Mouse (Mus musculus) intestine, embryonic 14.5 days (tissue): Measurements from ENCODE around the gene Nsun7. TPM values are rescaled to one million over a fixed set of nuclear protein-coding genes. Genes with fewer than 3 reads are reported as not detected.

ENCODE experiments used
- ATAC-seq: fragments of 200-750 bp; cut with Nextera tagmentation; replicated peaks from 2 replicates; pipeline ENCODE4 v1.8.0; 2017; ENCODE audit warnings: low read depth, moderate number of reproducible peaks, moderate TSS enrichment, moderate library complexity; ENCODE audit not compliant: low FRiP score, low TSS enrichment
- DNase-seq: peaks from one replicate; pipeline ENCODE4 v3.0.0-alpha.2; 2018; ENCODE audit warnings: low spot score
- H3K27ac ChIP-seq: fragments of 300-500 bp; sonication (generic); 2 replicates; pipeline ENCODE4 v1.5.1; 2014; ENCODE audit warnings: low read depth, mild to moderate bottlenecking, control low read depth
- H3K27me3 ChIP-seq: fragments of 300-500 bp; sonication (generic); replicated peaks from 2 replicates; pipeline ENCODE4 v1.6.1; 2014; ENCODE audit warnings: low read length, control low read depth; ENCODE audit not compliant: control insufficient read depth, insufficient read depth
- H3K36me3 ChIP-seq: fragments of 300-500 bp; sonication (generic); 2 replicates; pipeline ENCODE4 v1.6.1; 2014; ENCODE audit warnings: low read length, control low read depth; ENCODE audit not compliant: control insufficient read depth, insufficient read depth
- H3K4me1 ChIP-seq: fragments of 300-500 bp; sonication (generic); replicated peaks from 2 replicates; pipeline ENCODE4 v1.6.1; 2014; ENCODE audit warnings: low read length, control low read depth, mixed read lengths; ENCODE audit not compliant: control insufficient read depth, insufficient read depth
- H3K4me2 ChIP-seq: fragments of 300-500 bp; sonication (generic); 2 replicates; pipeline ENCODE4 v1.6.1; 2014; ENCODE audit warnings: low read length
- H3K4me3 ChIP-seq: fragments of 300-500 bp; sonication (generic); 2 replicates; pipeline ENCODE4 v1.5.1; 2014; ENCODE audit warnings: low read depth, low read length, control low read depth, mixed read lengths
- H3K9ac ChIP-seq: fragments of 300-500 bp; sonication (generic); 2 replicates; pipeline ENCODE4 v1.6.1; 2014; ENCODE audit warnings: mild to moderate bottlenecking, low read length
- H3K9me3 ChIP-seq: fragments of 300-500 bp; sonication (generic); 2 replicates; pipeline ENCODE4 v1.6.1; 2016; ENCODE audit warnings: low read length, control low read depth; ENCODE audit not compliant: control insufficient read depth
- WGBS: fragments of 180-500 bp; shearing (Covaris S2); extraction: QIAGEN DNeasy Blood & Tissue Kit; methylation state at CpG from one replicate; pipeline ENCODE4 v1.1.7; 2014; 5-methylcytosine and 5-hydroxymethylcytosine counted together
- polyA plus RNA-seq: library from polyadenylated mRNA; unstranded; fragments of >200 nt; fragmentation: Nextera tagmentation; extraction: Ambion mirVana; gene quantifications from 2 replicates; pipeline ENCODE4 v1.2.1, GENCODE M21; 2014

The Nsun7 gene
- polyA plus RNA-seq, 1 experiment from 2014 or later: 0.22 TPM

DNA sequence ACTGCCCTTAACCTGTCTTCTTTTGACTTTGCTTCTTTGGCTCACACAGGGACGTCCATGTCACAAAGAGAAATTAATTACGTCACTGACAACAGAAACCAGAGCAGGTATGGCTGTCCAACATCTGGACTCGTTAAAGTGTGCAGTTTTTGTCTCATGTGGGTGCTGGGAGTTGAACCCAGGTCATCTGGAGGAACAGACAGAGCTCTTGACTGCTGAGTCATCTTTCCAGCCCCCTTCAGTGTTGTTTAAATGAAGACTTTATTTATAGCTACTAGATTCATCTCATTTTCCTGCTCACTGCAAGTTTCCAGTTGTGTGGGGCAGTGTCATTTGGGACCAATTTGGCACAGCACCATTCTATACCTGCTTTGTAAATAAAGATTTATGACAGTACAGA is 85.4 kb downstream of the Nsun7 start:
- Histone ChIP-seq H3K9ac (no peak overlapping the region), H3K27ac (no peak overlapping the region), H3K4me2 (no peak overlapping the region), H3K27me3 (no peaks in the 10 kb centered on the region), H3K36me3 (no peaks in the 10 kb centered on the region), H3K4me3 (no peak overlapping the region), H3K9me3 (no peaks in the 10 kb centered on the region), H3K4me1 (peaks cover 6% of the 10 kb centered on the region)
- DNase-seq (no peak), ATAC-seq (no peak)
- WGBS: 41% methylated on average over 3 of the region's 3 CpGs

DNA sequence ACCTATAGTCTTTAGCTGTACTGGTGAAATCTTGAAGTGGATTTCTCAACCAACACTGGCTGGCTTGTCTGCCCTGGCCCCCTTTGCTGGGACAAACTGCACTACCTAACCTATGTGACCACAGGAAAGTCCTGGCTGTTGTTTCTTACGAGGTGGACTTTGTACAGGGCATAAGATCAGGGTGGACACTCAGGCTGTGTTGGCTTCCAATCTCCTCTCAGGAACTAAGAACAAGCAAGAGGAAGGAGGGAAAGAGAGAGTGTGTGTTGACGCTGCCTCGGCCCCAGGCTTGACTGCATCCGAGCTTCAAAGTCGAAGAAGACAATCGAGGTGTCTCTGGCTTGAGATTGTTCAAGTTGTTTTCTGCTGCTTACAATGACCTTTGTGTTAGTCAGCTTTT is 87.1 kb downstream of the Nsun7 start:
- no peaks in the 10 kb centered on the region for H3K9me3 ChIP-seq
- H3K27me3 ChIP-seq: no peaks in the 10 kb centered on the region
- WGBS: 87% methylated on average over 6 of the region's 6 CpGs
- ATAC-seq: no peak
- H3K27ac ChIP-seq: no peak overlapping the region
- no peaks in the 10 kb centered on the region for H3K36me3 ChIP-seq
- H3K4me1 ChIP-seq: peaks cover 6% of the 10 kb centered on the region
- H3K4me2 ChIP-seq: no peak overlapping the region
- H3K4me3 ChIP-seq: no peak overlapping the region
- no peak overlapping the region for H3K9ac ChIP-seq
- no peak for DNase-seq

Other genes starting within 250 kb of the Nsun7 start
- gene Rbm47, start 86.8 kb upstream of the Nsun7 start, polyA plus RNA-seq: 65.1 and 79.2 TPM in 2 replicates